Mouse (Mus musculus): ENCODE measurements around the gene Kat6b. TPM values are rescaled to one million over a fixed set of nuclear protein-coding genes. Genes with fewer than 3 reads are reported as not detected.
"Not testable (repeated sequence)": the region's sequence is repeated elsewhere in the genome, so short reads cannot be mapped to it uniquely, and the experiment has no call there.

Kat6b gene
- polyA plus RNA-seq, 1 experiment from 2014 or later, result 9.4 TPM

- Histone ChIP-seq H3K9ac (no peak overlapping the region), H3K4me2 (no peak overlapping the region), H3K27me3 (no peaks in the 10 kb centered on the region), H3K27ac (no peak overlapping the region), H3K4me1 (replicated peaks) (no peaks in the 10 kb centered on the region; the same call in 1 of the 2 replicates), H3K36me3 (no peaks in the 10 kb centered on the region), H3K4me3 (no peak overlapping the region), H3K9me3 (replicated peaks) (no peaks in the 10 kb centered on the region)
- ATAC-seq (replicated peaks; ENCODE audit: insufficient number of reproducible peaks, insufficient read depth, low FRiP score, low read depth), result no peak
- 85% methylated on average over 3 of the region's 3 CpGs for WGBS
Measured at GRCm38 (mm10) chr14:21485961-21486520, 4.8 kb downstream of the Kat6b start.

DNA sequence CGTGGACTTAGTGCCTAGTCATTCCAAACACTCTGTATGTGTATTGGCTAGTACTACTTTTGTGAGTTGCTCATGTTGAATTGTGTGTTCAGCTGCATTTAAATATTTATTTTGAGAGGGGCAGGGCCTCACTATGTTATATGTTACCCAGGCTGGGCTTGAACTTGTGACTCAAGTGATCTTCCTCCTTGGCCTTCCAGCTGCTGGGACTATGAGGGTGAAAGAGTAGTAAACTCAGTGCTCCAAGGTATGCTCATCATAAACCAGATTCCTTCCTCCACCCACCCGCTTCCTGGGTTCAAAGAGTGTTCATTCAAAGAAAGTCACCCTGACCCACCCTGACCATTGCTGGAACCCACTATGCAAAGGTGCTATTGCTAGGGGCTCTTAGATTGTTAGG is 5.9 kb downstream of the Kat6b start:
- H3K36me3 ChIP-seq; H3K9me3 ChIP-seq (replicated peaks); H3K27ac ChIP-seq; H3K4me2 ChIP-seq; ATAC-seq (replicated peaks; ENCODE audit: insufficient number of reproducible peaks, insufficient read depth, low FRiP score, low read depth); H3K27me3 ChIP-seq; H3K4me1 ChIP-seq (replicated peaks); H3K9ac ChIP-seq; H3K4me3 ChIP-seq: not testable (repeated sequence)
- 91% methylated on average over 2 of the region's 2 CpGs for WGBS

GRCm38 (mm10) chr14:21488426-21489115 is 7.3 kb downstream of the Kat6b start:
- H3K9me3 ChIP-seq (replicated peaks); H3K4me2 ChIP-seq; H3K4me1 ChIP-seq (replicated peaks); H3K27ac ChIP-seq; H3K27me3 ChIP-seq; ATAC-seq (replicated peaks; ENCODE audit: insufficient number of reproducible peaks, insufficient read depth, low FRiP score, low read depth); H3K9ac ChIP-seq; H3K36me3 ChIP-seq; H3K4me3 ChIP-seq: not testable (repeated sequence)
- WGBS, result 77% methylated on average over 8 of the region's 9 CpGs

DNA sequence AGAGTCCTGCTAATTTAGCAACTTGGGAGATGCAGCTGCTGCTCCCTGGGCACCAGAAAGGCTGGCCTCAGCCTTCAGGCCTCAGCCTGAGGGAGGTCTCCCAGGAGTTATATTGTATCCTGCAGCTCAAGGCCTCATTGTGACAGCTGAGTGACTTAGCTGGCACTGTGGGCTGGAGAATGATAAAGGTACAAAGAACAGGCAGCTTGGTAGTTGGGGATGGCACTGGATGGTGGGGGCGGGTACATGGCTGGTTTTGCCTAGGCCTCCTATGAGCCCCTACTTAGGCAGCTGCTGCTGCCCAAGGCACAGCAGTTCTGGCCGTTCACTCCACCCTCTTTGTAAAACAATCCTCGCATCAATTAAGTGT is 7.9 kb downstream of the Kat6b start:
- no peak overlapping the region for H3K27ac ChIP-seq
- H3K9ac ChIP-seq, result no peak overlapping the region
- H3K9me3 ChIP-seq (replicated peaks), result no peaks in the 10 kb centered on the region
- no peaks in the 10 kb centered on the region for H3K36me3 ChIP-seq
- WGBS, result 81% methylated on average over 3 of the region's 3 CpGs
- ATAC-seq (replicated peaks; ENCODE audit: insufficient number of reproducible peaks, insufficient read depth, low FRiP score, low read depth), result no peak
- no peak overlapping the region for H3K4me3 ChIP-seq
- H3K4me2 ChIP-seq, result no peak overlapping the region
- no peaks in the 10 kb centered on the region; the same call in 1 of the 2 replicates for H3K4me1 ChIP-seq (replicated peaks)
- H3K27me3 ChIP-seq, result no peaks in the 10 kb centered on the region

DNA sequence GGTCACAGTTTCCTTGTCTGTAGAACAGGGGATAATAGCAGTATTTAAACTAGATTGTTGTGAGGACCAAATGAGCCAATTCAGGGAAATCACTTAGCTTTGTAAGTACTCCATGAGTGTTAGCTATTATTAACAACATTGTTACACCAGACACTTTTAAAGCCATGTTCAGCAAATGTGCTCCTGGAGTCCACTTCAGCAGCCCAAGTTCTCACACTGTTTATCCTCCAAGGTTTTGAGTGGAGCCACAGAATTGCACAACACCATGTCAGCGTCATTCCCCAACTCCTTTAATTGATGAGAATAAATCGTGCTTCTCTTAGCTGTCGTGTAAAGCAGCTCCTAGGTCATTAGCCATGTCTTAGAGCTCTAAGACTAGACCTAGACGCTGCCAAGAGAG is 8.9 kb downstream of the Kat6b start:
- H3K36me3 ChIP-seq, result no peaks in the 10 kb centered on the region
- H3K27ac ChIP-seq, result no peak overlapping the region
- H3K4me2 ChIP-seq, result no peak overlapping the region
- H3K4me3 ChIP-seq, result no peak overlapping the region
- H3K27me3 ChIP-seq, result no peaks in the 10 kb centered on the region
- H3K9ac ChIP-seq, result no peak overlapping the region
- H3K4me1 ChIP-seq (replicated peaks), result no peaks in the 10 kb centered on the region; the same call in 1 of the 2 replicates
- no peaks in the 10 kb centered on the region for H3K9me3 ChIP-seq (replicated peaks)
- 70% methylated on average over 4 of the region's 4 CpGs for WGBS
- no peak for ATAC-seq (replicated peaks; ENCODE audit: insufficient number of reproducible peaks, insufficient read depth, low FRiP score, low read depth)

GRCm38 (mm10) chr14:21498361-21498996 is 17.2 kb downstream of the Kat6b start:
- Histone ChIP-seq H3K4me3 (peak overlapping the region; percentile 97), H3K9me3 (replicated peaks) (no peaks in the 10 kb centered on the region), H3K4me2 (peak overlapping the region; percentile 82), H3K36me3 (no peaks in the 10 kb centered on the region), H3K4me1 (replicated peaks) (peaks cover 34% of the 10 kb centered on the region), H3K27me3 (no peaks in the 10 kb centered on the region), H3K27ac (peak overlapping the region; percentile 99), H3K9ac (peak overlapping the region; percentile 85)
- ATAC-seq (replicated peaks; ENCODE audit: insufficient number of reproducible peaks, insufficient read depth, low FRiP score, low read depth), result no peak
- WGBS, result 4% methylated on average over 7 of the region's 7 CpGs

DNA sequence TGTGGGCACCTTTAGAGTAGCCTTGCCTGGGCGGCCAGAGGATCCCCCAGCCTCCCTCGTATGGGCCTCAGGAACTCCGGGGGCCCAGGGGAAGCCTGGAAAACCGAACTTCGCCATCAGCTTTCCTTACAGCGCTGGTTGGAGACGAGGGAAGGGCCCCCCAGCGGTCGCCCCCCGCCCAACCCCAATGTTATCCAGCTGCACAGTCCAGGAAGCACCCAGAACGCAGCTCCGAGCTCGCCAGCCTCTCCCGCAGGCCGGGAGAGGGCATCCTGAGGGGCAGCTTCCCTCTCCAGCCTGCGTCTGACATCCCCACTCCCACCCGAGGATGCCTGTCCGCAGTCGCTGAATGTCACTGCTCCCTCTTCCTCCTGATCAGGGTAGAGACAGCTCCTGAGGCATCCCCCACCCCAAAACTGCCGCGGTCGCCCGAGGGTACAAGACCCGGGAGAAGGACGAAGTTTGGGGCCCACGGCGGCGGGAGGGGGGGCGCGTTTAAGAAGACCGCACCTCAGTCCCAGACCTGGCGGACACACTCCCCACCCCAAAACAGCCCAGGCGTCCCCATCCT is 17.9 kb downstream of the Kat6b start:
- Histone ChIP-seq H3K9ac (peak overlapping the region; percentile 85), H3K4me1 (replicated peaks) (peaks cover 34% of the 10 kb centered on the region), H3K4me3 (peak overlapping the region; percentile 97), H3K27ac (peak overlapping the region; percentile 99), H3K36me3 (no peaks in the 10 kb centered on the region), H3K4me2 (peak overlapping the region; percentile 82), H3K27me3 (no peaks in the 10 kb centered on the region), H3K9me3 (replicated peaks) (no peaks in the 10 kb centered on the region)
- no peak for ATAC-seq (replicated peaks; ENCODE audit: insufficient number of reproducible peaks, insufficient read depth, low FRiP score, low read depth)
- under 1% methylated on average over 33 of the region's 33 CpGs for WGBS

DNA sequence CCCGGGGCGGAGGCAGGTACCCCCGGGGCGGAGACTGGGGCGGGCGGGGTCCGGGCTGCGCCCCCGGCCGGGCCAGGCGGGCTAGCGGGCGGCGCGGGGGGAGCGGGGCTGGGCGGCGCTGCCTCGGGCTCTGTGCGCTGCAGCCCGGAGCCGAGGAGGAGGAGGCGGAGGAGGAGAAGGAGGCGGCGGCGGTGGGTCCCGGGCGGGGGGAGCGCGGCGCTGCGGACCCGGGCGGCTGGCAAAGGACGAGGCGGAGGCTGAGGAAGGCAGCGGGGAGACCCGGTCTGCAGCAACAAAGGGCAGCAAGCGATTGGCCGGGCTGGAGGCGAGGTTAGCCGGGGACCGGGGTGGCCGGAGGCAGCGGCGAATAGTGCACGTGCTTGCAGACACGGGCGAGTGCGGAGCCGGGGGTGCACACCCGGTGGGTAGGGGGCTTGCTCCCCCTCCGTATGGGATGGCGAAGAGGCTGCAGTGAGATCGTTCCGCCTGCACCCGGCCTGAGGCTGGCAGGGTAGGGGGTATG is 18.5 kb downstream of the Kat6b start:
- Histone ChIP-seq H3K27me3 (no peaks in the 10 kb centered on the region), H3K9ac (peak overlapping the region; percentile 85), H3K4me1 (replicated peaks) (peaks cover 39% of the 10 kb centered on the region), H3K4me2 (peak overlapping the region; percentile 82), H3K9me3 (replicated peaks) (no peaks in the 10 kb centered on the region), H3K27ac (peak overlapping the region; percentile 99), H3K36me3 (no peaks in the 10 kb centered on the region), H3K4me3 (peak overlapping the region; percentile 97)
- ATAC-seq (replicated peaks; ENCODE audit: insufficient number of reproducible peaks, insufficient read depth, low FRiP score, low read depth), result peak; percentile 8
- WGBS, result under 1% methylated on average over 55 of the region's 57 CpGs

GRCm38 (mm10) chr14:21500154-21501047 is 19.2 kb downstream of the Kat6b start:
- Histone ChIP-seq H3K4me1 (replicated peaks) (peaks cover 43% of the 10 kb centered on the region), H3K27me3 (no peaks in the 10 kb centered on the region), H3K27ac (peak overlapping the region; percentile 99), H3K4me2 (peak overlapping the region; percentile 82), H3K9ac (peak overlapping the region; percentile 85), H3K36me3 (no peaks in the 10 kb centered on the region), H3K4me3 (peak overlapping the region; percentile 97), H3K9me3 (replicated peaks) (no peaks in the 10 kb centered on the region)
- peak; percentile 94 for ATAC-seq (replicated peaks; ENCODE audit: insufficient number of reproducible peaks, insufficient read depth, low FRiP score, low read depth)
- WGBS, result under 1% methylated on average over 74 of the region's 75 CpGs

DNA sequence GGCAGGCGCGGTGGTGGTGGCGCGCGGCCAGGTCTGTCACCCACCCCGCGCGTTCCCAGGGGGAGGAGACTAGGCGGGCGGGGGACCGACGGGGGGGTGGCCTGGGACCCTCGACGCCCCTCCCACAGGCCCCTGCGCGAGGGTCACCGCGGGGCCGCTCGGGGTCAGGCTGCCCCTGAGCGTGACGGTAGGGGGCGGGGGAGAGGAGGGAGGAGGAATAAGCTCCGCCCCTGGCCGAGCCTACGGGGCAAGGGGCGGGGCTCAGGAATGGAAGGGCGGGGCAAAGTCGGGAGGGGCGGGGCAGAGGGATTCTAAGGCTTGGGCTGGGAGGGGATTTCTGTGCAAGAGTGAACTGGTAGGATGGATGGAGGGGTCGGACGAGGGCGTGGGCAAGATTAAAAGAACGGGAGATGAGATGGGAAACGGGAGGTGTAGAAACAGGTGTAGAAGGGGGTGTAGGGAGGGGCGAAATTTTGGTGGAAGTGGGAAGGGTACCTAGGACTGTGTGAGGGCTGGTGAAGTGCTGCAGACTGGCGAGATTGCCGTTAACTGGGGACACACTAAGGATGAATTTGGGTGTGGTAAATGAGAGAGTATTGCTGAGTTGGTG is 19.9 kb downstream of the Kat6b start:
- peaks cover 43% of the 10 kb centered on the region for H3K4me1 ChIP-seq (replicated peaks)

More for the DNA sequence above, 19.9 kb downstream of the Kat6b start:
- H3K9me3 ChIP-seq (replicated peaks), result no peaks in the 10 kb centered on the region
- peak overlapping the region; percentile 98 for H3K27ac ChIP-seq
- no peaks in the 10 kb centered on the region for H3K36me3 ChIP-seq
- under 1% methylated on average over 31 of the region's 38 CpGs for WGBS
- H3K9ac ChIP-seq, result peak overlapping the region; percentile 77
- H3K27me3 ChIP-seq, result no peaks in the 10 kb centered on the region
- peak overlapping the region; percentile 97 for H3K4me3 ChIP-seq
- peak overlapping the region; percentile 66 for H3K4me2 ChIP-seq
- peak; percentile 53 for ATAC-seq (replicated peaks; ENCODE audit: insufficient number of reproducible peaks, insufficient read depth, low FRiP score, low read depth)

All from heart, embryonic 15.5 days (tissue).